Mouse (Mus musculus) forelimb bud, embryonic 11.5 days (tissue): ENCODE results near the gene Hist1h4f.
A peak's percentile ranks its signal among the peaks of the same experiment; 100 is the strongest.
"Not testable (repeated sequence)": the region's sequence is repeated elsewhere in the genome, so short reads cannot be mapped to it uniquely, and the experiment has no call there.

Experiments used
- DNase-seq: peaks from one replicate; pipeline ENCODE4 v3.0.0-alpha.2; 2012; ENCODE audit warnings: low read depth, low spot score

The Hist1h4f gene

GRCm38 (mm10) chr13:23576351-23576881, 25.0 kb upstream of the Hist1h4f start:
- DNase-seq: peak; percentile 57

GRCm38 (mm10) chr13:23575864-23576313, 24.4 kb upstream of the Hist1h4f start:
- peak; percentile 11 for DNase-seq

GRCm38 (mm10) chr13:23575271-23575851, 23.9 kb upstream of the Hist1h4f start, which contains the start of gene Hist1h3d:
Gene Hist1h3d (plus strand): TSS chr13:23575763.
- peak; percentile 89 for DNase-seq

GRCm38 (mm10) chr13:23574546-23575170, 23.2 kb upstream of the Hist1h4f start:
- not testable (repeated sequence) for DNase-seq

- DNase-seq: peak; percentile 98
These were observed 22.6 kb upstream of the Hist1h4f start, which contains the start of the genes Hist1h2bf and Hist1h2ad for GRCm38 (mm10) chr13:23573898-23574524. Gene Hist1h2bf (minus strand): TSS chr13:23574196. Gene Hist1h2ad (plus strand): TSS chr13:23574381.

GRCm38 (mm10) chr13:23573034-23573897, 21.8 kb upstream of the Hist1h4f start:
- not testable (repeated sequence) for DNase-seq

GRCm38 (mm10) chr13:23572218-23573033, 21.0 kb upstream of the Hist1h4f start:
- no peak for DNase-seq

- not testable (repeated sequence) for DNase-seq
These were observed 20.2 kb upstream of the Hist1h4f start for GRCm38 (mm10) chr13:23571504-23572217.

- DNase-seq: peak; percentile 95
These were observed 19.6 kb upstream of the Hist1h4f start, which contains the start of the genes Hist1h2ae and Hist1h2bg for GRCm38 (mm10) chr13:23571022-23571503. Gene Hist1h2ae (minus strand): TSS chr13:23571220. Gene Hist1h2bg (plus strand): TSS chr13:23571396.

- not testable (repeated sequence) for DNase-seq
These were observed 19.0 kb upstream of the Hist1h4f start for GRCm38 (mm10) chr13:23570261-23571021.

- DNase-seq: no peak
These were observed 13.0 kb upstream of the Hist1h4f start for GRCm38 (mm10) chr13:23564482-23564881.

GRCm38 (mm10) chr13:23562699-23563462, 11.4 kb upstream of the Hist1h4f start:
- DNase-seq: peak; percentile 80

- peak; percentile 99 for DNase-seq
These were observed 10.6 kb upstream of the Hist1h4f start, which contains the start of gene Hist1h3e for GRCm38 (mm10) chr13:23561883-23562659. Gene Hist1h3e (minus strand): TSS chr13:23562369.

- DNase-seq: not testable (repeated sequence)
These were observed 10.1 kb upstream of the Hist1h4f start for GRCm38 (mm10) chr13:23561531-23561882.

GRCm38 (mm10) chr13:23560699-23561098, 9.3 kb upstream of the Hist1h4f start:
- not testable (repeated sequence) for DNase-seq

GRCm38 (mm10) chr13:23556906-23557305, 5.5 kb upstream of the Hist1h4f start:
- DNase-seq: no peak

- peak; percentile 93 for DNase-seq
These were observed 4.5 kb upstream of the Hist1h4f start for GRCm38 (mm10) chr13:23555839-23556416.
